Mouse (Mus musculus): ENCODE measurements around the gene Rnf38.

DNA sequence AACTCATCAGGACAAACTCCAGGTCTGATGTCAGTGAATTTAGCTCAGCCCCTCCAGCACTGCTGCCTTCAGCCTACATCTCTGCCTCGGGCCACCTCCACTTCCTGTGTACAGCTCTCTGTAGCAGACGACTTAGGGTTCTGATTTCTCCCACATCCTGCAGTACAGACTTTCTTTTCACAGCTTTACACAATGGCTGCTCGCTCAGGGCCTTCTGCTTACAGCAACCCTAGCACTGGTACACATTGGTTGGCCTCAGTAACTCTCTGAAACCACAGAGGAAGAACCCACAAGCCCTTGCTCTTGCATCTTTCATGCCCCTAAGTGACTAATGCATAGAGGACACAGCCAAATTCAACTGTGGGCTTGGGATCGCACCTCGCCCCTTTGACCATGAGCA is 37.5 kb upstream of the Rnf38 start:
- TF ChIP-seq TAL1 (IDR thresholded peaks at IDR 0.05; ENCODE audit: low read length) (no peak), GATA1 (IDR thresholded peaks at IDR 0.05; ENCODE audit: low read length) (no peak)
